Mouse (Mus musculus) lung, embryonic 15.5 days (tissue): ENCODE measurements around the gene Def6. TPM values are rescaled to one million over a fixed set of nuclear protein-coding genes. Genes with fewer than 3 reads are reported as not detected.
A peak's percentile ranks its signal among the peaks of the same experiment; 100 is the strongest.

Experiments used
- ATAC-seq: fragments of 200-750 bp; cut with Nextera tagmentation; 2 replicates; pipeline ENCODE4 v1.8.0; 2017; ENCODE audit warnings: moderate number of reproducible peaks, borderline replicate concordance; ENCODE audit not compliant: low FRiP score, low TSS enrichment; ENCODE audit errors: extremely low read depth
- H3K27ac ChIP-seq: fragments of 300-500 bp; sonication (generic); 2 replicates; pipeline ENCODE4 v1.5.1; 2015; ENCODE audit warnings: moderate library complexity, mild to moderate bottlenecking, inconsistent platforms
- H3K27me3 ChIP-seq: fragments of 300-500 bp; sonication (generic); 2 replicates; pipeline ENCODE4 v1.6.1; 2015; ENCODE audit warnings: inconsistent platforms
- H3K36me3 ChIP-seq: fragments of 300-500 bp; sonication (generic); 2 replicates; pipeline ENCODE4 v1.6.1; 2015; ENCODE audit warnings: inconsistent platforms
- H3K4me1 ChIP-seq: fragments of 300-500 bp; sonication (generic); 2 replicates; pipeline ENCODE4 v1.6.1; 2015; ENCODE audit warnings: inconsistent platforms
- H3K4me2 ChIP-seq: fragments of 300-500 bp; sonication (generic); 2 replicates; pipeline ENCODE4 v1.6.1; 2015; ENCODE audit warnings: inconsistent platforms, mild to moderate bottlenecking, moderate library complexity
- H3K4me3 ChIP-seq: fragments of 300-500 bp; sonication (generic); 2 replicates; pipeline ENCODE4 v1.5.1; 2015; ENCODE audit warnings: mild to moderate bottlenecking, inconsistent platforms
- H3K9ac ChIP-seq: fragments of 300-500 bp; sonication (generic); 2 replicates; pipeline ENCODE4 v1.6.1; 2015; ENCODE audit warnings: inconsistent platforms
- H3K9me3 ChIP-seq: fragments of 300-500 bp; sonication (generic); 2 replicates; pipeline ENCODE4 v1.6.1; 2016; ENCODE audit warnings: inconsistent platforms
- WGBS: fragments of 180-500 bp; shearing (Covaris S2); methylation state at CpG from one replicate; pipeline ENCODE4 v1.1.7; 2015; 5-methylcytosine and 5-hydroxymethylcytosine counted together
- polyA plus RNA-seq: library from polyadenylated mRNA; unstranded; fragments of >200 nt; fragmentation: Nextera tagmentation; extraction: Ambion mirVana; gene quantifications from 2 replicates; pipeline ENCODE4 v1.2.1, GENCODE M21; 2015

The Def6 gene
- polyA plus RNA-seq, 1 experiment from 2014 or later = 7.8 TPM

- no peak overlapping the region for H3K9ac ChIP-seq
- no peak overlapping the region for H3K4me3 ChIP-seq
- no peak overlapping the region for H3K4me2 ChIP-seq
- no peaks in the 10 kb centered on the region for H3K9me3 ChIP-seq
- H3K27me3 ChIP-seq = no peaks in the 10 kb centered on the region
- H3K4me1 ChIP-seq = peaks cover 25% of the 10 kb centered on the region
- 68% methylated on average over 7 of the region's 7 CpGs for WGBS
- H3K27ac ChIP-seq = no peak overlapping the region
- ATAC-seq = no peak
- peaks cover 5% of the 10 kb centered on the region; the same call in 1 of the 2 replicates for H3K36me3 ChIP-seq
These were observed 22.5 kb upstream of the Def6 start for GRCm38 (mm10) chr17:28184971-28185638.

- H3K4me3 ChIP-seq = no peak overlapping the region
- H3K27ac ChIP-seq = no peak overlapping the region
- H3K9ac ChIP-seq = no peak overlapping the region
- WGBS = 85% methylated on average over 5 of the region's 5 CpGs
- no peak for ATAC-seq
- peaks cover 25% of the 10 kb centered on the region; the same call in 1 of the 2 replicates for H3K36me3 ChIP-seq
- H3K27me3 ChIP-seq = no peaks in the 10 kb centered on the region
- H3K4me1 ChIP-seq = peaks cover 6% of the 10 kb centered on the region; the same call in 1 of the 2 replicates
- H3K4me2 ChIP-seq = no peak overlapping the region
- no peaks in the 10 kb centered on the region for H3K9me3 ChIP-seq
These were observed 19.3 kb upstream of the Def6 start for GRCm38 (mm10) chr17:28188313-28188712.

- Histone ChIP-seq H3K4me2 (no peak overlapping the region), H3K36me3 (peaks cover 49% of the 10 kb centered on the region), H3K9ac (no peak overlapping the region), H3K27ac (no peak overlapping the region), H3K4me3 (no peak overlapping the region), H3K27me3 (no peaks in the 10 kb centered on the region), H3K9me3 (no peaks in the 10 kb centered on the region), H3K4me1 (0 out of 2 replicates have a peak, but pooled peaks cover 4% of the 10 kb centered on the region)
- 56% methylated on average over 1 of the region's 1 CpGs for WGBS
- no peak for ATAC-seq
These were observed 14.8 kb upstream of the Def6 start for GRCm38 (mm10) chr17:28192754-28193153.

- Histone ChIP-seq H3K4me3 (no peak overlapping the region), H3K4me1 (0 out of 2 replicates have a peak, but pooled peaks cover 8% of the 10 kb centered on the region), H3K4me2 (no peak overlapping the region), H3K9me3 (no peaks in the 10 kb centered on the region), H3K27me3 (no peaks in the 10 kb centered on the region), H3K27ac (no peak overlapping the region), H3K36me3 (peaks cover 54% of the 10 kb centered on the region), H3K9ac (no peak overlapping the region)
- no peak for ATAC-seq
- 92% methylated on average over 3 of the region's 3 CpGs for WGBS
These were observed 14.0 kb upstream of the Def6 start for GRCm38 (mm10) chr17:28193559-28193958.

- no peaks in the 10 kb centered on the region for H3K9me3 ChIP-seq
- H3K4me1 ChIP-seq = 0 out of 2 replicates have a peak, but pooled peaks cover 8% of the 10 kb centered on the region
- H3K9ac ChIP-seq = no peak overlapping the region
- H3K4me2 ChIP-seq = no peak overlapping the region
- no peak overlapping the region for H3K4me3 ChIP-seq
- H3K27me3 ChIP-seq = no peaks in the 10 kb centered on the region
- ATAC-seq = no peak
- H3K36me3 ChIP-seq = peaks cover 58% of the 10 kb centered on the region
- no peak overlapping the region for H3K27ac ChIP-seq
- 94% methylated on average over 10 of the region's 10 CpGs for WGBS
These were observed 12.5 kb upstream of the Def6 start for GRCm38 (mm10) chr17:28195033-28195432.

GRCm38 (mm10) chr17:28197646-28198045 is 9.9 kb upstream of the Def6 start:
- H3K4me1 ChIP-seq = 0 out of 2 replicates have a peak, but pooled peaks cover 8% of the 10 kb centered on the region
- H3K9me3 ChIP-seq = no peaks in the 10 kb centered on the region
- H3K27me3 ChIP-seq = no peaks in the 10 kb centered on the region
- H3K4me3 ChIP-seq = no peak overlapping the region
- WGBS = 50% methylated on average over 18 of the region's 18 CpGs
- no peak overlapping the region for H3K9ac ChIP-seq
- no peak for ATAC-seq
- no peak overlapping the region for H3K4me2 ChIP-seq
- H3K36me3 ChIP-seq = peaks cover 58% of the 10 kb centered on the region
- no peak overlapping the region for H3K27ac ChIP-seq

GRCm38 (mm10) chr17:28201982-28202381 is 5.6 kb upstream of the Def6 start:
- 62% methylated on average over 14 of the region's 14 CpGs for WGBS
- Histone ChIP-seq H3K4me2 (no peak overlapping the region), H3K27me3 (no peaks in the 10 kb centered on the region), H3K9me3 (no peaks in the 10 kb centered on the region), H3K27ac (no peak overlapping the region), H3K9ac (no peak overlapping the region), H3K4me1 (peaks cover 11% of the 10 kb centered on the region; the same call in 1 of the 2 replicates), H3K4me3 (no peak overlapping the region), H3K36me3 (peaks cover 52% of the 10 kb centered on the region; the same call in 1 of the 2 replicates)
- peak; percentile 66; the same call in 1 of the 2 replicates for ATAC-seq

GRCm38 (mm10) chr17:28204052-28204720 is 3.4 kb upstream of the Def6 start:
- ATAC-seq = no peak
- Histone ChIP-seq H3K27ac (no peak overlapping the region), H3K27me3 (no peaks in the 10 kb centered on the region), H3K4me2 (no peak overlapping the region), H3K36me3 (peaks cover 40% of the 10 kb centered on the region; the same call in 1 of the 2 replicates), H3K4me3 (no peak overlapping the region), H3K9me3 (no peaks in the 10 kb centered on the region), H3K9ac (no peak overlapping the region), H3K4me1 (peaks cover 14% of the 10 kb centered on the region)
- WGBS = 41% methylated on average over 14 of the region's 14 CpGs

- Histone ChIP-seq H3K4me3 (no peak overlapping the region), H3K27ac (no peak overlapping the region), H3K4me1 (peaks cover 14% of the 10 kb centered on the region), H3K9ac (no peak overlapping the region), H3K36me3 (peaks cover 30% of the 10 kb centered on the region; the same call in 1 of the 2 replicates), H3K27me3 (no peaks in the 10 kb centered on the region), H3K4me2 (no peak overlapping the region), H3K9me3 (no peaks in the 10 kb centered on the region)
- no peak for ATAC-seq
- WGBS = 86% methylated on average over 8 of the region's 8 CpGs
These were observed 2.1 kb upstream of the Def6 start for GRCm38 (mm10) chr17:28205443-28205842.

- H3K4me1 ChIP-seq = peaks cover 14% of the 10 kb centered on the region
- H3K27me3 ChIP-seq = no peaks in the 10 kb centered on the region
- ATAC-seq = no peak
- H3K36me3 ChIP-seq = peaks cover 19% of the 10 kb centered on the region; the same call in 1 of the 2 replicates
- H3K4me3 ChIP-seq = no peak overlapping the region
- peak overlapping the region; percentile 72 for H3K27ac ChIP-seq
- no peaks in the 10 kb centered on the region for H3K9me3 ChIP-seq
- no peak overlapping the region; the same call in 1 of the 2 replicates for H3K4me2 ChIP-seq
- WGBS = 64% methylated on average over 8 of the region's 8 CpGs
- H3K9ac ChIP-seq = 0 out of 2 replicates have a peak overlapping the region, but pooled peaks have one; percentile 16
These were observed 486 bp upstream of the Def6 start for GRCm38 (mm10) chr17:28207092-28207491.

- Histone ChIP-seq H3K27me3 (no peaks in the 10 kb centered on the region), H3K4me3 (peak overlapping the region; percentile 30), H3K9ac (no peak overlapping the region), H3K36me3 (peaks cover 8% of the 10 kb centered on the region; the same call in 1 of the 2 replicates), H3K27ac (no peak overlapping the region), H3K9me3 (no peaks in the 10 kb centered on the region), H3K4me2 (peak overlapping the region; percentile 57), H3K4me1 (peaks cover 14% of the 10 kb centered on the region)
- no peak for ATAC-seq
- 78% methylated on average over 8 of the region's 8 CpGs for WGBS
These were observed 685 bp downstream of the Def6 start for GRCm38 (mm10) chr17:28208314-28208612.

GRCm38 (mm10) chr17:28209457-28210110 is 2.0 kb downstream of the Def6 start:
- peaks cover 14% of the 10 kb centered on the region for H3K4me1 ChIP-seq
- H3K4me2 ChIP-seq = no peak overlapping the region
- H3K27ac ChIP-seq = no peak overlapping the region
- ATAC-seq = no peak
- WGBS = 61% methylated on average over 4 of the region's 4 CpGs
- H3K9ac ChIP-seq = no peak overlapping the region
- no peak overlapping the region for H3K4me3 ChIP-seq
- H3K36me3 ChIP-seq = 0 out of 2 replicates have a peak, but pooled peaks cover 3% of the 10 kb centered on the region
- no peaks in the 10 kb centered on the region for H3K9me3 ChIP-seq
- no peaks in the 10 kb centered on the region for H3K27me3 ChIP-seq
